Mouse (Mus musculus) liver, postnatal 0 days (tissue): ENCODE results near the gene Usp15.

ENCODE experiments used
- CTCF ChIP-seq: sonication (generic); IDR thresholded peaks from 2 replicates; pipeline ENCODE4 v1.5.1; 2016; ENCODE audit warnings: antibody characterized with exemption, low read depth
- EP300 ChIP-seq: IDR thresholded peaks from 2 replicates; pipeline ENCODE4 v1.6.1; 2016; ENCODE audit warnings: antibody characterized with exemption, low read depth, mild to moderate bottlenecking

DNA sequence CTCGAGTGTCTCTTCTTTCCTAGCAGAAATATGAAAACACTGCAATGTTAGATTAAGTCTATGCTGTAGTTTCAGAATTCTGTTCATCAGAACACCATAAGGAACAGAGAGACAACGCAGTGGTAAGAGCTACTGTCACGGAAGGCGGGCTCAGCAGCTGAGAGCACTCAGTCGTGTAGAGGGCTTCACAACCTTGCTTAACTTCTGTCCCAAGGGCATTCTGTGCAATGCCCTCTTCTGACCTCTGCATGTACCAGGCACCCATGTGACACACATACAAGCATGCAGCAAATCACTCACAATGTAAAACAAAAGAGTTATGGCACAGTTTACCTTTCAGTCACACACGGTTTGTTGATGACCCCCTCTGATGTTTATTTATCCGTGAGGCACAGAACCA is 37.5 kb downstream of the Usp15 start:
- TF ChIP-seq CTCF, result no peak
- no peak for TF ChIP-seq EP300
